Mouse (Mus musculus): ENCODE data around the gene Fam131c. TPM values are rescaled to one million over a fixed set of nuclear protein-coding genes. Genes with fewer than 3 reads are reported as not detected.

Fam131c gene
- polyA plus RNA-seq, 1 experiment from 2014 or later, result 42.5 TPM

GRCm38 (mm10) chr4:141429381-141429780 is 61.4 kb downstream of the Fam131c start:
- Histone ChIP-seq H3K4me1 (replicated peaks) (peaks cover 12% of the 10 kb centered on the region), H3K36me3 (no peaks in the 10 kb centered on the region), H3K9me3 (no peaks in the 10 kb centered on the region), H3K27me3 (0 out of 2 replicates have a peak, but pooled peaks cover 3% of the 10 kb centered on the region), H3K4me3 (no peak overlapping the region), H3K27ac (replicated peaks) (no peak overlapping the region), H3K4me2 (no peak overlapping the region), H3K9ac (no peak overlapping the region)
- WGBS, result 79% methylated on average over 6 of the region's 6 CpGs
- ATAC-seq (ENCODE audit: low FRiP score, low read depth), result no peak

GRCm38 (mm10) chr4:141429847-141430246 is 61.8 kb downstream of the Fam131c start:
- H3K27me3 ChIP-seq, result 0 out of 2 replicates have a peak, but pooled peaks cover 2% of the 10 kb centered on the region
- no peak overlapping the region for H3K9ac ChIP-seq
- H3K36me3 ChIP-seq, result no peaks in the 10 kb centered on the region
- H3K4me1 ChIP-seq (replicated peaks), result peaks cover 12% of the 10 kb centered on the region
- WGBS, result 51% methylated on average over 9 of the region's 9 CpGs
- H3K4me2 ChIP-seq, result no peak overlapping the region
- H3K4me3 ChIP-seq, result no peak overlapping the region
- H3K27ac ChIP-seq (replicated peaks), result no peak overlapping the region
- ATAC-seq (ENCODE audit: low FRiP score, low read depth), result no peak
- no peaks in the 10 kb centered on the region for H3K9me3 ChIP-seq

GRCm38 (mm10) chr4:141430997-141431396 is 63.0 kb downstream of the Fam131c start:
- ATAC-seq (ENCODE audit: low FRiP score, low read depth), result no peak
- WGBS, result 46% methylated on average over 9 of the region's 9 CpGs
- H3K27me3 ChIP-seq, result no peaks in the 10 kb centered on the region
- H3K36me3 ChIP-seq, result no peaks in the 10 kb centered on the region
- no peak overlapping the region for H3K4me3 ChIP-seq
- H3K9me3 ChIP-seq, result no peaks in the 10 kb centered on the region
- no peak overlapping the region for H3K9ac ChIP-seq
- H3K27ac ChIP-seq (replicated peaks), result no peak overlapping the region
- H3K4me2 ChIP-seq, result no peak overlapping the region
- H3K4me1 ChIP-seq (replicated peaks), result peaks cover under 1% of the 10 kb centered on the region; the same call in 1 of the 2 replicates

- Histone ChIP-seq H3K36me3 (no peaks in the 10 kb centered on the region), H3K9ac (no peak overlapping the region), H3K4me2 (no peak overlapping the region), H3K27me3 (no peaks in the 10 kb centered on the region), H3K4me3 (no peak overlapping the region), H3K27ac (replicated peaks) (no peak overlapping the region), H3K9me3 (no peaks in the 10 kb centered on the region), H3K4me1 (replicated peaks) (no peaks in the 10 kb centered on the region)
- ATAC-seq (ENCODE audit: low FRiP score, low read depth), result no peak
- WGBS, result 58% methylated on average over 14 of the region's 14 CpGs
Observed at GRCm38 (mm10) chr4:141432666-141433065, 64.6 kb downstream of the Fam131c start.

- Histone ChIP-seq H3K36me3 (no peaks in the 10 kb centered on the region), H3K9ac (no peak overlapping the region), H3K4me1 (replicated peaks) (no peaks in the 10 kb centered on the region), H3K4me3 (no peak overlapping the region), H3K9me3 (no peaks in the 10 kb centered on the region), H3K4me2 (no peak overlapping the region), H3K27ac (replicated peaks) (no peak overlapping the region), H3K27me3 (no peaks in the 10 kb centered on the region)
- WGBS, result 85% methylated on average over 18 of the region's 18 CpGs
- ATAC-seq (ENCODE audit: low FRiP score, low read depth), result no peak
Observed at GRCm38 (mm10) chr4:141433191-141433590, 65.2 kb downstream of the Fam131c start.

Small RNAs within 50 kb of the gene (microRNA-seq; reads per million reads assigned to microRNA genes)
- not detected for gene Gm25690

Other genes starting within 250 kb of the Fam131c start
- gene Szrd1, start 228.4 kb upstream of the Fam131c start, polyA plus RNA-seq (2015; fragmentation: Nextera tagmentation; extraction: Ambion mirVana), result 24.9 TPM in 2 replicates
- gene Fbxo42, start 220.3 kb upstream of the Fam131c start, polyA plus RNA-seq (2015; fragmentation: Nextera tagmentation; extraction: Ambion mirVana), result 23.7 and 25.2 TPM in 2 replicates
- gene Rsg1, start 154.3 kb upstream of the Fam131c start, polyA plus RNA-seq (2015; fragmentation: Nextera tagmentation; extraction: Ambion mirVana), result 7.8 and 10.9 TPM in 2 replicates
- 1.5 and 1.7 TPM in 2 replicates for gene Arhgef19, start 128.7 kb upstream of the Fam131c start, polyA plus RNA-seq (2015; fragmentation: Nextera tagmentation; extraction: Ambion mirVana)
- gene Epha2, start 67.0 kb upstream of the Fam131c start, polyA plus RNA-seq (2015; fragmentation: Nextera tagmentation; extraction: Ambion mirVana), result 1.4 and 1.5 TPM in 2 replicates
- 0.52 and 0.65 TPM in 2 replicates for gene Clcnka, start 30.5 kb downstream of the Fam131c start, polyA plus RNA-seq (2015; fragmentation: Nextera tagmentation; extraction: Ambion mirVana)
- not detected in 2 replicates for gene Clcnkb, start 47.8 kb downstream of the Fam131c start, polyA plus RNA-seq (2015; fragmentation: Nextera tagmentation; extraction: Ambion mirVana)
- gene Hspb7, start 52.6 kb downstream of the Fam131c start, polyA plus RNA-seq (2015; fragmentation: Nextera tagmentation; extraction: Ambion mirVana), result not detected in 2 replicates
- gene Srarp, start 67.9 kb downstream of the Fam131c start, polyA plus RNA-seq (2015; fragmentation: Nextera tagmentation; extraction: Ambion mirVana), result 0.39 TPM in 1 of 2 replicates, not detected in the other
- gene Zbtb17, start 76.4 kb downstream of the Fam131c start, polyA plus RNA-seq (2015; fragmentation: Nextera tagmentation; extraction: Ambion mirVana), result 39.7 and 42.7 TPM in 2 replicates
- gene Spen, start 170.4 kb downstream of the Fam131c start, polyA plus RNA-seq (2015; fragmentation: Nextera tagmentation; extraction: Ambion mirVana), result 15.3 and 17.1 TPM in 2 replicates
- gene Fblim1, start 237.9 kb downstream of the Fam131c start, polyA plus RNA-seq (2015; fragmentation: Nextera tagmentation; extraction: Ambion mirVana), result 37.7 and 49.9 TPM in 2 replicates